Mouse (Mus musculus): ENCODE results near the gene Lamc2. TPM values are rescaled to one million over a fixed set of nuclear protein-coding genes. Genes with fewer than 3 reads are reported as not detected.
A peak's percentile ranks its signal among the peaks of the same experiment; 100 is the strongest.

Gene Lamc2
- polyA plus RNA-seq, 1 experiment from 2014 or later = 62.9 TPM

GRCm38 (mm10) chr1:153191237-153191942 lies 5.1 kb upstream of the Lamc2 start:
- Histone ChIP-seq H3K9ac (replicated peaks; ENCODE audit: low read depth) (no peak overlapping the region), H3K4me2 (replicated peaks; ENCODE audit: low read depth, low read length) (peak overlapping the region; percentile 28)
- DNase-seq (ENCODE audit: low spot score) = peak; percentile 50

GRCm38 (mm10) chr1:153188081-153188480 lies 1.8 kb upstream of the Lamc2 start:
- no peak for TF ChIP-seq EP300 (IDR thresholded peaks at IDR 0.05)
- no peak for TF ChIP-seq CTCF (IDR thresholded peaks at IDR 0.05)
- H3K36me3 ChIP-seq (ENCODE audit: insufficient read depth, low read length) = no peaks in the 10 kb centered on the region
- WGBS = 41% methylated on average over 3 of the region's 3 CpGs

More at GRCm38 (mm10) chr1:153191237-153191942, 5.1 kb upstream of the Lamc2 start:
- no peak for TF ChIP-seq CTCF (IDR thresholded peaks at IDR 0.05)
- peak; percentile 33 for TF ChIP-seq EP300 (IDR thresholded peaks at IDR 0.05)
- H3K9me3 ChIP-seq (ENCODE audit: low read length) = no peaks in the 10 kb centered on the region
- H3K36me3 ChIP-seq (ENCODE audit: insufficient read depth, low read length) = no peaks in the 10 kb centered on the region
- ATAC-seq = peak; percentile 57; the same call in 1 of the 2 replicates
- H3K27me3 ChIP-seq (replicated peaks; ENCODE audit: insufficient read depth, low read length) = no peaks in the 10 kb centered on the region
- no peak overlapping the region for H3K4me3 ChIP-seq (ENCODE audit: low read depth, low read length)
- no peaks in the 10 kb centered on the region for H3K4me1 ChIP-seq (ENCODE audit: insufficient read depth, low read depth, low read length)
- H3K27ac ChIP-seq (ENCODE audit: low read length) = peak overlapping the region; percentile 32; the same call in 1 of the 2 replicates
- 45% methylated on average over 15 of the region's 15 CpGs for WGBS

GRCm38 (mm10) chr1:153180586-153181289 lies 5.5 kb downstream of the Lamc2 start:
- Histone ChIP-seq H3K36me3 (ENCODE audit: insufficient read depth, low read length) (no peaks in the 10 kb centered on the region), H3K4me3 (ENCODE audit: low read depth, low read length) (no peak overlapping the region), H3K27me3 (replicated peaks; ENCODE audit: insufficient read depth, low read length) (no peaks in the 10 kb centered on the region), H3K4me1 (ENCODE audit: insufficient read depth, low read depth, low read length) (0 out of 2 replicates have a peak, but pooled peaks cover 1% of the 10 kb centered on the region), H3K27ac (ENCODE audit: low read length) (no peak overlapping the region), H3K9me3 (ENCODE audit: low read length) (no peaks in the 10 kb centered on the region), H3K9ac (replicated peaks; ENCODE audit: low read depth) (no peak overlapping the region), H3K4me2 (replicated peaks; ENCODE audit: low read depth, low read length) (no peak overlapping the region)
- peak; percentile 89 for DNase-seq (ENCODE audit: low spot score)
- WGBS = 52% methylated on average over 9 of the region's 9 CpGs
- peak; percentile 81 for ATAC-seq
- TF ChIP-seq CTCF (IDR thresholded peaks at IDR 0.05) (no peak), EP300 (IDR thresholded peaks at IDR 0.05) (peak; percentile 22; the same call in 1 of the 2 replicates)

More at GRCm38 (mm10) chr1:153188081-153188480, 1.8 kb upstream of the Lamc2 start:
- H3K4me1 ChIP-seq (ENCODE audit: insufficient read depth, low read depth, low read length) = 0 out of 2 replicates have a peak, but pooled peaks cover 7% of the 10 kb centered on the region
- H3K9ac ChIP-seq (replicated peaks; ENCODE audit: low read depth) = no peak overlapping the region
- H3K4me2 ChIP-seq (replicated peaks; ENCODE audit: low read depth, low read length) = no peak overlapping the region
- no peak for ATAC-seq
- 0 out of 2 replicates have a peak, but pooled peaks cover 5% of the 10 kb centered on the region for H3K27me3 ChIP-seq (replicated peaks; ENCODE audit: insufficient read depth, low read length)
- H3K27ac ChIP-seq (ENCODE audit: low read length) = no peak overlapping the region
- H3K4me3 ChIP-seq (ENCODE audit: low read depth, low read length) = no peak overlapping the region
- no peak for DNase-seq (ENCODE audit: low spot score)
- no peaks in the 10 kb centered on the region for H3K9me3 ChIP-seq (ENCODE audit: low read length)

- H3K9ac ChIP-seq (replicated peaks; ENCODE audit: low read depth) = no peak overlapping the region
- ATAC-seq (no peak), DNase-seq (ENCODE audit: low spot score) (no peak)
- no peak overlapping the region for H3K4me3 ChIP-seq (ENCODE audit: low read depth, low read length)
- no peak for TF ChIP-seq CTCF (IDR thresholded peaks at IDR 0.05)
- no peak for TF ChIP-seq EP300 (IDR thresholded peaks at IDR 0.05)
- no peaks in the 10 kb centered on the region for H3K36me3 ChIP-seq (ENCODE audit: insufficient read depth, low read length)
- no peaks in the 10 kb centered on the region for H3K9me3 ChIP-seq (ENCODE audit: low read length)
- no peaks in the 10 kb centered on the region for H3K4me1 ChIP-seq (ENCODE audit: insufficient read depth, low read depth, low read length)
- no peak overlapping the region for H3K4me2 ChIP-seq (replicated peaks; ENCODE audit: low read depth, low read length)
- WGBS = 78% methylated on average over 4 of the region's 4 CpGs
- H3K27me3 ChIP-seq (replicated peaks; ENCODE audit: insufficient read depth, low read length) = no peaks in the 10 kb centered on the region
- no peak overlapping the region for H3K27ac ChIP-seq (ENCODE audit: low read length)
Measured at GRCm38 (mm10) chr1:153180160-153180559, 6.1 kb downstream of the Lamc2 start.

GRCm38 (mm10) chr1:153174801-153175200 lies 11.4 kb downstream of the Lamc2 start:
- H3K27me3 ChIP-seq (replicated peaks; ENCODE audit: insufficient read depth, low read length) = no peaks in the 10 kb centered on the region
- no peak overlapping the region for H3K4me3 ChIP-seq (ENCODE audit: low read depth, low read length)
- no peaks in the 10 kb centered on the region for H3K36me3 ChIP-seq (ENCODE audit: insufficient read depth, low read length)
- TF ChIP-seq CTCF (IDR thresholded peaks at IDR 0.05) (no peak), EP300 (IDR thresholded peaks at IDR 0.05) (no peak)
- no peaks in the 10 kb centered on the region for H3K9me3 ChIP-seq (ENCODE audit: low read length)
- peaks cover 13% of the 10 kb centered on the region for H3K4me1 ChIP-seq (ENCODE audit: insufficient read depth, low read depth, low read length)
- H3K4me2 ChIP-seq (replicated peaks; ENCODE audit: low read depth, low read length) = no peak overlapping the region
- no peak overlapping the region for H3K9ac ChIP-seq (replicated peaks; ENCODE audit: low read depth)
- 51% methylated on average over 12 of the region's 12 CpGs for WGBS
- no peak overlapping the region for H3K27ac ChIP-seq (ENCODE audit: low read length)
- ATAC-seq = peak; percentile 75
- peak; percentile 65 for DNase-seq (ENCODE audit: low spot score)

- peak; percentile 58 for DNase-seq (ENCODE audit: low spot score)
- no peaks in the 10 kb centered on the region for H3K9me3 ChIP-seq (ENCODE audit: low read length)
Measured at GRCm38 (mm10) chr1:153173276-153173675, 13.0 kb downstream of the Lamc2 start.

More at GRCm38 (mm10) chr1:153173276-153173675, 13.0 kb downstream of the Lamc2 start:
- no peak overlapping the region for H3K9ac ChIP-seq (replicated peaks; ENCODE audit: low read depth)
- no peak overlapping the region for H3K27ac ChIP-seq (ENCODE audit: low read length)
- H3K4me1 ChIP-seq (ENCODE audit: insufficient read depth, low read depth, low read length) = peaks cover 13% of the 10 kb centered on the region
- 29% methylated on average over 3 of the region's 3 CpGs for WGBS
- TF ChIP-seq CTCF (IDR thresholded peaks at IDR 0.05) = no peak
- no peaks in the 10 kb centered on the region for H3K36me3 ChIP-seq (ENCODE audit: insufficient read depth, low read length)
- no peaks in the 10 kb centered on the region for H3K27me3 ChIP-seq (replicated peaks; ENCODE audit: insufficient read depth, low read length)
- 0 out of 2 replicates have a peak, but pooled peaks have one; percentile 21 for ATAC-seq
- H3K4me3 ChIP-seq (ENCODE audit: low read depth, low read length) = no peak overlapping the region
- no peak overlapping the region for H3K4me2 ChIP-seq (replicated peaks; ENCODE audit: low read depth, low read length)
